Mouse (Mus musculus) inflammation-experienced regulatory T-cells, adult 6 months (primary cell): ENCODE data around the gene Eral1. TPM values are rescaled to one million over a fixed set of nuclear protein-coding genes. Genes with fewer than 3 reads are reported as not detected.

Experiments
- ATAC-seq: one replicate; pipeline ENCODE4 v1.8.0; 2017
- polyA plus RNA-seq, 3 experiments: library from polyadenylated mRNA; unstranded; fragments of 100-300 nt; shearing (Covaris generic); gene quantifications; one replicate each; pipeline ENCODE4 v1.2.1; 2017

Eral1 gene
- 10 to 100 TPM; 29.4 to 45.2 (median 41.1) TPM for polyA plus RNA-seq

GRCm38 (mm10) chr11:78079961-78080921 lies at the start of gene Eral1:
Gene Eral1 (minus strand): TSS chr11:78080383.
- ATAC-seq: peak; percentile 98

GRCm38 (mm10) chr11:78129458-78129857 lies 49.3 kb upstream of the Eral1 start:
- ATAC-seq: no peak

- ATAC-seq: no peak
Measured at GRCm38 (mm10) chr11:78126739-78127138, 46.6 kb upstream of the Eral1 start.

- ATAC-seq: no peak
Measured at GRCm38 (mm10) chr11:78125691-78126090, 45.5 kb upstream of the Eral1 start.

- ATAC-seq: no peak
Measured at GRCm38 (mm10) chr11:78123782-78124181, 43.6 kb upstream of the Eral1 start.

- ATAC-seq: no peak
Measured at GRCm38 (mm10) chr11:78122815-78123214, 42.6 kb upstream of the Eral1 start.

- no peak for ATAC-seq
Measured at GRCm38 (mm10) chr11:78121176-78121575, 41.0 kb upstream of the Eral1 start.

- ATAC-seq: no peak
Measured at GRCm38 (mm10) chr11:78119898-78120297, 39.7 kb upstream of the Eral1 start.

- no peak for ATAC-seq
Measured at GRCm38 (mm10) chr11:78118467-78118866, 38.3 kb upstream of the Eral1 start.

GRCm38 (mm10) chr11:78116146-78116410 lies 35.9 kb upstream of the Eral1 start:
- ATAC-seq: no peak

GRCm38 (mm10) chr11:78115367-78116145 lies 35.4 kb upstream of the Eral1 start:
- peak; percentile 89 for ATAC-seq

- peak; percentile 69 for ATAC-seq
Measured at GRCm38 (mm10) chr11:78114676-78115366, 34.6 kb upstream of the Eral1 start.

- ATAC-seq: no peak
Measured at GRCm38 (mm10) chr11:78113616-78114015, 33.4 kb upstream of the Eral1 start.

GRCm38 (mm10) chr11:78104501-78104900 lies 24.3 kb upstream of the Eral1 start:
- no peak for ATAC-seq

- no peak for ATAC-seq
Measured at GRCm38 (mm10) chr11:78102958-78103747, 23.0 kb upstream of the Eral1 start.

GRCm38 (mm10) chr11:78102142-78102541 lies 22.0 kb upstream of the Eral1 start:
- ATAC-seq: no peak

- no peak for ATAC-seq
Measured at GRCm38 (mm10) chr11:78100746-78101145, 20.6 kb upstream of the Eral1 start.

GRCm38 (mm10) chr11:78097077-78097476 lies 16.9 kb upstream of the Eral1 start:
- ATAC-seq: no peak

- no peak for ATAC-seq
Measured at GRCm38 (mm10) chr11:78095144-78095516, 14.9 kb upstream of the Eral1 start.

GRCm38 (mm10) chr11:78094504-78095143 lies 14.4 kb upstream of the Eral1 start, which contains the start of gene Fam222b:
Gene Fam222b (plus strand): TSS chr11:78094660.
- peak; percentile 88 for ATAC-seq

- peak; percentile 20 for ATAC-seq
Measured at GRCm38 (mm10) chr11:78094137-78094503, 13.9 kb upstream of the Eral1 start.
